Mouse (Mus musculus): Measurements from ENCODE around the gene Traf6.
"Not testable (repeated sequence)": the region's sequence is repeated elsewhere in the genome, so short reads cannot be mapped to it uniquely, and the experiment has no call there.

The Traf6 gene

DNA sequence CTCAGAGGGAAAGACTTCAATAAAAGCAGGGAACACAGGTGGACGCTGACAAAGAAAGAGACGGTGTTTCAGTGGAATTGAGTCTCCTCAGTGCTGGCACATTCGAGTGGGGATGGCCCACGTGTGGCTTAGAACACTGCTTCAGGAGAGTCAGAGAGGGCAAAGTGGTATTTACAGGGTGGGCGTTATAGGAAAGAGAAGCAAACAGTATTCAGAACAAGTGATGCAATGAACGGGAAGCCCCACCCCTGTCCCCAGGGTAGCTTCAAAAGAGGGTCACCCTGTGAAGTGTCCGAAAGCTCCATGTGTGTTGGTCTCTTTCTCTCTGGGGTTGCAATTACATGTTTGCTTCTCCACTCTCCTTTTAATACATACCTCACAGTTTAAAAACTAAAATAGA lies 17.4 kb downstream of the Traf6 start:
- DNase-seq = no peak

DNA sequence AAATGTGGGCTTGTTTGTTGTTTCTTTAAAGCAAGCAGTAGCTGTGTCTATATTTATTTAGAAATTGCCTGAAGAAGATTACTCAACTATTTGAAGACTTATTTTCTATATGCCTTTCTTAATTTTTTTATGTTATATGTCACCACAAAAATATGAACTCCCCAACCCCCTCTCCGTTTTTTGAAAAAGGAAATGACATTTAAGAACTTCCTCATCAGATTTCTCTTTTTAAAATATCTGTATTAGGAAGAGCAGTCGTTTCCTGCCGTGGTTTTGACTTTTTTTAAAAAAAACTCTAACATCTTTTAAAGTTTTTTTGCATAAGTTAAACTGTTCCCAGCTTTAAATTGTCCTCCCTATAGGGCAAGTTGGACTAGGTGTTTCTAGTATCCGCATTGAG lies 21.1 kb downstream of the Traf6 start:
- DNase-seq = no peak

DNA sequence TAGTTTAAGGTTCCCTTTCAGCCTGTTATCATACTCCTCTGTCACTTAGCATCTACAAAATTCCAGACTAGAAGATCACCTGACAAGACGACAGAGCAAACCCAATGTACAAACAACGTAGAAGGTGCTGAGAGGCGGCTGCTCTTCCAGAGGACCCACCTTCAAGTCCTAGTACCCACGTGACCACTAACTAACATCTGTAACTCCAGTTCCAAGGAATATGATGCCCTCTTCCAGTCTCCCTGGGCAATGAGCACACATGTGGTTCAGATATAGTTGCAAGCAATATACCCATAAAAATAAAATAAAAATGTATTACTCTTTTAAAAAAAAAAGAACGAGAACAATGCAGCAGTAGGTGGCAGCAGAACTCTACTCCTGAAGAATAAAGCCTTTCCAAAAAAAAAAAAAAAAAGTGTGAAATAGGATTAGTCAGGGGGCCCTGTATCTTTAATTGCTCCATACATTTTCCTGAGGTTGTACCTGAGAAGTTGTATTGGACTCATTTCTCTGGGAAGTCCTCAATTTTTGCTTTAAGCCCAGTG lies 27.8 kb downstream of the Traf6 start:
- DNase-seq = no peak

DNA sequence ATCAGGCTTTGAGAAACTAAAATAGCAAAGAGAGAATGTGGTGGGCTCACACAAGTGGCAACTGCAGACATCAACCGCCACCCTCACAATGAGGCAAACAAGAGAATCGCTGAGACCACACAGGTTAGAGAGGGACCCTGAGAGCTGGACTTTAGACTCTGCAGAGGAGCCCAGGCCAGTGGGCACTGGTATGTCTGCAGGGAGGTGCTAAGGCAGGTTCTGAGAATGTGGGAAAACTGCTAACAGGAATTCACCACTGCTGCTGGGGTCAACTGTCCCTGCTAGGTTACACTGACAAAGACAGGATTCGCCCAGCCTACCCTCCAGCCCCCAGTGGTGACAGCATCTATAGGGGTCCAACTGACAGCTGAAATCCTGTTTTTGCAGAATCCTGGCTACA lies 33.4 kb downstream of the Traf6 start:
- DNase-seq = no peak

DNA sequence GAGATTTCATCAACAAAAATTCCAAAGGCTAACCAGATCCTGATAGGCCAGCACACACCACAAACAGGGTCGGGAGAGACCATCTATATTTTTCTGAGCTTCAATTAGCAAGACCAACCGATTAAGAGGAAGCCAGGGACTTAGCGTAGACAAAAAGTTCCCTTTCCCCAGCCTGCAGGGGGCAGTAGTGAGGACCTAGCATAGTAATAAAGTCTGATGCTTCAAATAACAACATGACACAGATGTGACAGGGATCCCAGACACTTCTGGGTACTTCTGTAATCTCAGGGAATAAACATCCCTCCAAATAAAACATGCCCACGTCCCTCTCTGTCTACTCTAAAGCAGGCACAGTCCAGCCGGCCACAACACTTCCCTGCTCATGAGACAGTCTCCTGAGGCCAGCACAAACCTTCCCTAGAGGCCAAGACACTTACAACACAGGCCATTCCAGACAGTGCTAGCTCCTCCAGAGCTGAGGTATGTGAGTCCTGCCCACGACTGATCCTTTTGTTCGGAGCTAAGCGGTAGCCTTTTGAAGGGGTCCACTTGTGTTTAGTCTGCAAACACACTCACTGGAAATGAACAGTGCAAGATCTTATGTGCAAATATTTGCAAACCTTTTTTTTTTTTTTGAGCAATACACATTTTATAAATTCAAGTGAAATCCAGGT lies 37.6 kb downstream of the Traf6 start:
- DNase-seq = peak; percentile 10 to 14

DNA sequence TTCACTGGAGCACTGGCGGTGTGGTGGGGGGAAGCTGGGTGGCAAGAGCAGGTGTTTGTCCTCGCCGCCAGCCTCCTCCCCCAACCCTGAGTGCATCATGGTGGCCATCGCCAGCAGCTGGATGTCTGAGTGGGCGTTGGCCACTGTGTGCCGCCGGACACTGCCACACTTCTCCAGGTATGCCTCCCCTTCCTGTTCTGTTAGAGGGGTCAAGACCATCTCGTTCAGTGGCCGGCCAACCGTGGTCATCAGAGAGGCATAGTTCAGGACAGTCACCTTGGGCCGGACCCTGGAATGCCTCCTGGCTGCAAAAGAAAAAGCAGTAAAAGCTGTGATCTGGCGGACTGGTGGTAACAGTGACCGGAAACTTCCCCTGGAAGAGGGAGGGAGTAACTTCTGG lies 38.9 kb downstream of the Traf6 start:
- no peak for DNase-seq

DNA sequence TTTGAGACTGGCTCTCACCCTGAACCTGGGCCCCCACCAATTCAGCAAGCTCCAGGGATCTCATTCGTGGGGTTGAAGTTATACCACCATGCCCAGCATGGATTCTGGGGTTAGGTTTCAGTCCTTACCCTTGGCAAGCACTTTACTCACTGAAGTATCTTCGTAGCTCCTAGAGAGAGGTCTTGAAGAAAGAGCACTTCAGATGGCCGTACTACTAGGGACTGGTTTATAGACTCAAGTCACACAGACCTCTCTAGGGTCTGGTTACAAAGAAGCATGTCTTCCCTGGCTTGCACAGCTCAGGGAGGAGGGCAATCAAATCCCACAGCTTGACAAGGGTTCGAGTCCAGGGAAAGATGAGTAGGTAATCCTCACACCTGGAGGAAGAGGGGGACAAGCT lies 43.6 kb downstream of the Traf6 start:
- no peak for DNase-seq

DNA sequence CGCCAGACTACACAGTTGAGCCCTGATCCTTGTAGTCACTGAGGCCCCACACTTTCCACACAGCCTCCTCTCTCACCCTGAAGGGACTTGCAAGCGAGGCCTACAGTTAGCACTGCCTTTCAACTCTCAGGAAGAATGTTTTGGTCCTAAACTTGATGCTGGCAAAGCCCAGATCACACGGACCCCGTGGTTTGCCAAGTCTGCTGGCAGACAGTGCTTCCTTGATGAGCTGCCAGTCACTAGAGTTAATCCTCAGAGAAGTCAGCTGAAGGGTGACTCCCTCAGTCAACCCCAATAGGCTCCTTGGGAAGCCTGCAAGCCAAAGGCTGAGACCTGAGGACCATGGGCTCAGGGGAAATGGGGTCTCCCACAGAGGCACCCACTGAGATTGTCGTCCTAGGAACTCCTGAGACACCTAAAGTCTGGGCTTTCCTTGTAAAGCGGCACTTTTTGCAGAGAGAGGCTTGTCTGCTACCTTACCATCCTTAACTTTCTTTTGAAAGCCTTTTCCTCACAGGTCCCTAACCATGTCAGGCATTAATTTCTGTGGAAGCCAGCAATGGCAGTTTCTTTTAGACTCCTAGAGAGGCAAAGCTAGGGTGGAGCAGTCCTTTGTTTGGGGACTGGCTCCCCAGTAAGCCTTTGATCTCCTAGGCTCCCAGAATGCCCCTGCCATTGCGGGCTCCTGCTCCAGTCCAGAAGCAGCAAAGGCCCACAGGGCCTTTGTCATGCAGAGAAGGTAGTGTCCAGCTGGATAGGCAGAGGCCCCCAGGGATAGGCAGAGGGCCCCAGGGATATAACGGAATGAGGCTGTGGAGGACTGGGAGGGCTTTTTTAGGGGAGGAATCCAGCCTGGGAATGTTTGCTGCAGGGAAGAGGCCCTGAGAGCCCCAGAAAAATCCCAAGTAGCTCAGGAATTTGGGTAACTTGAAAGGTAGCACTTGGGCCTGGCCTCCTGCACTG lies 44.4 kb downstream of the Traf6 start:
- DNase-seq = no peak

DNA sequence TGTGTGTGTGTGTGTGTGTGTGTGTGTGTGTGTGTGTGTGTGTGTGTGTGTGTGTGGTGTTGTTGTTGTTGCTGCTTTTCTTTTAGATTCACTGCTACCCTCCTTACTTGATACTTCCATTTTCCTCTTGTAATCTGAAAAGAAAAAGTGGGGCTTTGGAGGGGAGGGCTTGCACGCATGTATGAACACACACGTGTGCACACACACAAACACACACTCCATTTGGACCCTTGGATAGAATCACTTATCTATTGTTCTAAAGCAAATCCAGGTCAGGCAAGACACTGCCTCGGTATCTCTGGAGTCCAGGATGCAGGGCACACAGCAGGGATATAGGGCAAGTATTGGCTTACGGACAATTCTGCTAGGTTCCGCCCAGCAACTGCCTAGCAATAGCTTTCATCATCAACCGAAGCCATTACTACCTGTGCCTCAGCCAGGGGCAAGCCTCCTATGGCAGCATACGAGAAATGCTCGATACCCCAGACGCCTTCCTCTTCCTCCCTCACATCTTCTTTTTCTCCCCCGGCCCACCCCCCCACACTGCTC lies 45.2 kb downstream of the Traf6 start:
- DNase-seq = no peak

DNA sequence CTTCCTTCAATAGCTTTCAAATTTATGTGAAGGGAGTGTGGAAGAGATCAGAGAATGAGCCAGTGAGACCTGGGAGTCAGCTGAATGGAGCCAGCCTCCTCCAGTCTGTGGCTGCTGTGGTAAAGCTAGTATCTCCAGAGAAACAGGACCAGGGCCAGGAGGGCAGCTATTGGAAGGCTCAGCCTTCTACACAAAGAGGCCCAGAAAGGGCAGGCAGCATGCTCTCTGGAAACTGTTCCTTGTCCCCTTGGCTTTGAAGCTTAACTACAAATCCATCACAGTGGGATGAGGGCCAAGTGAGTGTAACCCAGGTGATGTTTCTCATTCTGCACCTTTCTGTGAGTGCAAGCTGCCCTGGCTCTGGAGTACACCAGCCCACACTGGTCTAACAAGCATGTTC lies 49.6 kb downstream of the Traf6 start:
- no peak for DNase-seq

DNA sequence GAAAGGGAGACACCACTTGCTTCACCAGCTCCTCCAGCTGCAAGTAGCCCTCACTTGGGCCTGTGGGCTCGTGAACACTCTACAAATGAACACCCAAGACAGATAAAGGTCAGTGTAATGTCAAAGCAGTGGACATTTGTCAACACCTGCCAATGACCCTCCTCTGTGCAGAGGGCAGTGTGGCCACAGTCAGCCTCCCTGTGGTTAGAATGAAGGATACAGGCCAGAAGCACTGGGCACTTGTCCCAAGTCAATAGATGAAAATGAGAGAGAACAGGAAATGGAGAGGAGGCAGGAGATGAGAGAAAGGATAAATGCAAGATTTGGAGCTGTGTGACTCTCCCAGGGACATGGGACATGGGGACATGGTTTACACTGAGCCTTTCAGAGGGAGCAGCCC lies 51.2 kb downstream of the Traf6 start:
- DNase-seq = no peak

DNA sequence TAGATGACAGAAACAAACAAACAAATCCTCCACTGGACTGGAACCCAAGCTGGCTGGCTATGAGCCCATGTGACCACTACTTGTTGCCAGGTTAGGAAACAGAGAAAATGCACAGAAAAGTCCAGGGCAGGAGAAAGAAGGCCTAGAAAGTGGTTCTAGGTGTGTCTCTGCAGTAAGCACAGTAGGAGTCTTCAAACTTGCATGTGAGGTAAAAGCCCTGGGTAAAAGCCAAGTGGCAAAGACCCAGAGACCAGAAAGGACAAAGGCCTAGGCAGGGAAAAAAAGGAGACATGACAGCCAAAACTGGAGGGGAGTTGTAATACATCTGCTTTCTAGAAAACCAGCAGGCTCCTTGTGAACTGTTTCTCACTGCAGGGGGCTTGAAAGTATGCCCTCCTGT lies 52.7 kb downstream of the Traf6 start:
- DNase-seq = no peak

DNA sequence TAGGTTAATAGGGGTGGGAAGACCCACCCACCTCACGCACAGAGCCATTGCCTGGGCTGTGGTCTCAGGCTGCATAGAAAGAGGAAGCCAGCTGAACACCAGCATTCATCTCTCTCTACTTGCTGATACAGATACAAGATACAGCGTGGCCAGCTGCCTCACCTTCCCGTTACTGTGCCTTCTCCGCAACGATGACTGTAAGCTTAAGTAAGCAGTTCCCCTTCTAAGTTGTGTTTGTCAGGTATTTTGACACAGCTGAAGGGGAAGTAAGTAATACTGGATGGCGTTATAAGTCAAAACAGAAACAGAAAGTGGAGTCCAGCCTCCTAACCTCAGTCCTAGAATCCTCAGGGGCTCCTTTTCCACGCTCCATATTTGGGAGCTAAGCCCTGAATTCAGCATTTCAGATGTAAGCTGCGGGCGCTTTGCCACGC lies 54.6 kb downstream of the Traf6 start:
- DNase-seq = no peak

DNA sequence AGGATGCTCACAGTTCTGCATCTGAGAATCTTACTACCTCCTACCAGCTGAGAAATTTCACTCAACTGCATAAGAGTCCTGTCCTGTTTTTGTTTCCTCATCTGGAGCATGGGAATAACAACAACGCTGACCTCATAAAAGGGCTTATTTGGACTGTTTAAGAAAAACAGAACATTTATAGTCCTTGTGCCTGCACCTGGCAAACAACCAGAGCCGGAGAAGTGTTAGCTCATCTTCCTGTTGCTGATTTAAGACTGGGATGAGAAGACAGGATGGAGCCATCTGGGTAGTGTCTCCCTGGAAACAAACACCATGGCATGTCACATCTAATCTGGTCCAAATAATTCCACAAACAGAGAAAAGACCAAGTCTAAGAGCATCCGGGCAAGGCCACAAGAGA lies 55.3 kb downstream of the Traf6 start:
- no peak for DNase-seq

DNA sequence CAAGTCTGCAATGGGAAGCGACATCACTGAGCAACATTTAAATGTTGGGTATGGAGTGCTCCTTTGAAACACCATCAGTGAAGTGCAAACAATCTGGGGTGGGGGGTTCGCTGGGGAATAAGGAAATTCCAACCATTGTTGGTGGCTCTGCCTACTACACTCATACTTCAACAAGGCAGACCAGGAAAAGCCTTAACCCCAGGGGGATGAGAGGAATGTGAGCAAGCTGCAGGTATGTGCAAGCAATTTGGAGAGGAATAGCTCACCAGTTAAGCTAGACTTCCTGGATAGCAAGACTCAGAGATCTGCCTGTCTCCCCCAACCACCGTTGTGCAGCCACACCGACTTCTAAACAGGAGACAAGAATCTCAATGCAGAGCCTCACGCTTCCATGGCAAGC lies 61.7 kb downstream of the Traf6 start:
- DNase-seq = no peak

DNA sequence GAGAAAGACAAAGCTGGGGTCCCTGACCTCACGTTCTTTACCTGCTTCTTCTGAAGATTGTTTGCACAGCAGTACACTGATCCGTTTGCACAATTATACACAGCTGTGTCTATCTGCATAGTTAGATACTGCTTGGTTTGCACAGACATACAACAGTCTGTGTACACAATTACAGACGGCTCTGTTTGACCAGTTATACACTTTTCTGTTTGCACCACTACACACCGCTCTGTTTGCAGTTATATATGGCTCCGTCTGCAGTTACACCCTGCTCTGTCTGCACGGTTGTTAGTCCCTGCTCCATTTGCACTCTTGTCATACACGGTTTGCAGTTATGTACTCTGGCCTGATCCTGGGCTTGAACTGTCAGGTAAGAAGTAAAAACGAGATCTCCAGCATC lies 63.4 kb downstream of the Traf6 start:
- no peak for DNase-seq

DNA sequence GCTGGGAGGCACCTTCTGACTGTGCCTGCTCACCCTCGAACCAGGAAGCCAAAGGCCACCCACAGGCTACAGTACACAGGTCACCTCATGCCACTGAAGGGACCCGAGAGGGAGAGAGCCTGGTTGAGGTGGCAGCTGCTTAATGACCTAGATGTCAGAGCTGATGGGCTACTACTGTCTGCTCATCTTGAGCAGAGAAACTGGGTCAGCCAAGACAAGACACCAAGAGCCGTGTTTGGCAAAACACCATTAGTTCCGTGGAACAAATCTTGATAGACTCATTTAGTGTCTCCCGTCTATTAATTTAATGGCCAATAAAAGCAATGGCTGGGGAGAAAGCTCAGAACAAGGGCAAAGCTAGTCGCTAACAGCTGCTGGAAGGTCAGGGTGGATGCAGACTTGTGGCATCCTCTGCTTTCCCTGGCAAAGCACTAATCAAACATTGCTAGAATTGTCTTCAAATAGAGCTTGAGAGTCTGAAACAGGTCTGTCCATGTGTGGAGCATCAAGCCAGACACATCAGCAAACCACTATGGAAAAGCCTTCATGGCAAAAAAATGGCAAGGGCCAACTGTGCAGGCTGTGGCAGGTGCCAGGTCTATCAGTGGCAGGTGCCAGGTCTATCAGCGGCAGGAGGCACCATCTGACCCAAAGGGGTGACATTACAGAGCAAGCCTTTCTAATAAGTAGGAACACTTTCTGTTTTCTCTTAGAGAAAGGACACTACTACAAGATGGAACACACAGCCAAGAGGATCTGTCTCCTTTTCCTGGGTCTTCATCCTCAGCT lies 64.0 kb downstream of the Traf6 start:
- DNase-seq = no peak

DNA sequence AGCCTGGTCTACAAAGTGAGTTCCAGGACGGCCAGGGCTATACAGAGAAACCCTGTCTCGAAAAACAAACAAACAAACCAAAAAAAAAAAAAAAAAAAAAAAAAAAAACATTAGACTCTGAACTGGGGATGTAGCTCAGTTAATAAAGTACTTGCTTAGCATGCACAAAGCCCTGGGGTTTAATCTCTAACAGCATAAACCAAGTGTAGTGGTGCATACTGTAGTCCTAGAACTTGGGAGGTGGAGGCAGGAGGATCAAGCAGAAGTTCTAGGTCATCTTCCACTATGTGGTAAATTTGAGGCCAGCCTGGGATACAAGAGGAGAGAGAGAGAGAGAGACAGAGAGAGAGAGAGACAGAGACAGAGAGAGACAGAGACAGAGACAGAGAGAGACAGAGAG lies 67.4 kb downstream of the Traf6 start:
- not testable (repeated sequence) for DNase-seq

DNA sequence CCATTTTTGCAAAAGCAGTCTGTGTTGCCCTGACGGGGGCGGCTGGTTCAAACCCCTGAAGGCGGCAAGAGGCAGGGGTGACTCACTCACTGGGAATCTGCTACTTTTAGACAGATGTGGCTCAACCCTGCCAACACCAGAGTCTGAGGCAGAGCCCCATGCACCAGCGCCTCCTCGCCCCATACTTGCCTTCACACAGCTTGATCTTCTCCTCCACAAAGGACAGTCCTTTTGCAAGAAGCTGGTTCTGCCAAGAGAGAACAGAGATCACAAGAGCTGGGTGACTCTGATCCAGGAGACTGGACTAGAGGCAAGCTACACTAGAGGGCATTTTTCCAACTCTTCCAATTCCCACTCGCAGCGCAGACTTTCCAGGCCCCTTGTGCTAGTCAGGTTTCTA lies 68.3 kb downstream of the Traf6 start:
- DNase-seq = no peak
